ENCODE assay signal across 10 mouse cellular contexts in the genomic region with DNA sequence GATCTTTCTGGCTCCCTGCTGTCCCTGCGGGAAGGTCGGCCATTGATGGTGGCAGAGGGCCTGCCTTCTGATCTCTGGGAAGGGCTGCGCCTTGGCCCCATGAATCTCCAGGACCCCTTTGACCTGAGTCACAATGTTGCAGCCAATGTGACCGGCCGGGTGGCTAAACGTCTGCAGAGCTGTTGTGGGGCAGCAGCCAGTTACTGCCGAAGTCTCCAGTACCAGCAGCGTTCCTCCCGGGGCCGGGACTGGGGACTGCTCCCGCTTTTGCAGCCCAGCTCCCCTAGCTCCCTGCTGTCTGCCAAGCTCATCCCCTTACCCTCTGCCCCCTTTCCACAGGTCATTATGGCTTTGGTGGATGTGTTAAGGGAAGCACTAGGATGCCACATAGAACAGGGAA. TPM values are rescaled to one million over a fixed set of nuclear protein-coding genes. Genes with fewer than 3 reads are reported as not detected.
DNase-seq lines count a peak whose midpoint lies in the region; ATAC-seq and TF ChIP-seq lines count a peak whose summit lies in the region.
"Had no signal": no experiment of that assay in that cellular context is flagged by ENCODE, and none has a peak within 500 bp of the region (broad histone marks: within the 10 kb centered on the region; RNA-seq: fewer than 3 reads in every experiment).

No protein-coding gene starts in this region.

- H3K9ac ChIP-seq in kidney, embryonic 15.5 days = 0 out of 2 replicates have a peak overlapping the region, but pooled peaks have one; percentile 53
- 0 out of 2 replicates have a peak overlapping the region, but pooled peaks have one; percentile 8 for H3K9ac ChIP-seq in neural tube, embryonic 13.5 days

- peak; percentile 25 for DNase-seq in cerebellum, adult 8-10 months
- DNase-seq in cerebellum, postnatal 25 days = no peak
- no peak for DNase-seq in kidney, adult 18-20 months
- DNase-seq in neural tube, embryonic 10.5 days (ENCODE audit: extremely low spot score, low spot score) = no peak
- DNase-seq in right cerebral cortex, postnatal 4 days = no peak
- DNase-seq: left cerebral cortex, postnatal 4 days had no signal

- no peak for TF ChIP-seq CTCF in small intestine, adult 2 months (IDR thresholded peaks at IDR 0.05; ENCODE audit: extremely low read depth, insufficient read length, insufficient replicate concordance, low read depth, low read length)

- 82% methylated on average over 11 of the region's 11 CpGs for WGBS in kidney, embryonic 15.5 days
- 88% methylated on average over 11 of the region's 11 CpGs for WGBS in neural tube, embryonic 13.5 days
- 90% methylated on average over 11 of the region's 11 CpGs for WGBS in small intestine, adult 2 months

- no peaks in the 10 kb centered on the region for H3K27me3 ChIP-seq in kidney, embryonic 15.5 days
- no peaks in the 10 kb centered on the region for H3K27me3 ChIP-seq in neural tube, embryonic 13.5 days
- H3K27me3 ChIP-seq in small intestine, adult 2 months (ENCODE audit: control insufficient read depth, insufficient read depth, low read length) = no peaks in the 10 kb centered on the region

- no peak overlapping the region for H3K27ac ChIP-seq in kidney, embryonic 15.5 days
- H3K27ac ChIP-seq in neural tube, embryonic 13.5 days (replicated peaks) = no peak overlapping the region
- peak overlapping the region; percentile 95; the same call in 1 of the 2 replicates for H3K27ac ChIP-seq in small intestine, adult 2 months (ENCODE audit: insufficient read depth, low read depth, low read length)

- H3K4me2 ChIP-seq in kidney, embryonic 15.5 days = no peak overlapping the region
- no peak overlapping the region for H3K4me2 ChIP-seq in neural tube, embryonic 13.5 days

- H3K9me3 ChIP-seq in kidney, embryonic 15.5 days (replicated peaks) = no peaks in the 10 kb centered on the region
- H3K9me3 ChIP-seq in neural tube, embryonic 13.5 days = no peaks in the 10 kb centered on the region

- no peak for TF ChIP-seq POLR2A in small intestine, adult 2 months (IDR thresholded peaks at IDR 0.05; ENCODE audit: low read depth, low read length)

- peaks cover 76% of the 10 kb centered on the region for H3K36me3 ChIP-seq in kidney, embryonic 15.5 days
- peaks cover 73% of the 10 kb centered on the region for H3K36me3 ChIP-seq in neural tube, embryonic 13.5 days
- peaks cover 49% of the 10 kb centered on the region for H3K36me3 ChIP-seq in small intestine, adult 2 months (ENCODE audit: control insufficient read depth, insufficient read depth, low read length)

- H3K4me1 ChIP-seq in kidney, embryonic 15.5 days = peaks cover 32% of the 10 kb centered on the region
- H3K4me1 ChIP-seq in neural tube, embryonic 13.5 days (replicated peaks) = peaks cover 30% of the 10 kb centered on the region
- H3K4me1 ChIP-seq in small intestine, adult 2 months (ENCODE audit: control insufficient read depth, insufficient read depth, insufficient read length, low read length) = peaks cover 9% of the 10 kb centered on the region

- ATAC-seq in kidney, embryonic 15.5 days (replicated peaks; ENCODE audit: low FRiP score) = no peak
- no peak for ATAC-seq in neural tube, embryonic 13.5 days (ENCODE audit: low read depth)
- ATAC-seq: forebrain, embryonic 16.5 days had no signal

- no peak overlapping the region for H3K4me3 ChIP-seq in kidney, embryonic 15.5 days (replicated peaks)
- H3K4me3 ChIP-seq in neural tube, embryonic 13.5 days = no peak overlapping the region
- H3K4me3 ChIP-seq in small intestine, adult 2 months (ENCODE audit: low read depth, low read length) = no peak overlapping the region

RNA-seq across cellular contexts. Expression of gene Eef1g, which starts 1.8 kb away (rescaled TPM):
- polyA plus RNA-seq in kidney, embryonic 15.5 days (2015; fragmentation: Nextera tagmentation; extraction: Ambion mirVana) = 467 and 476 TPM in 2 replicates
- polyA plus RNA-seq in neural tube, embryonic 13.5 days (2015; fragmentation: Nextera tagmentation; extraction: Ambion mirVana) = 323 and 328 TPM in 2 replicates
- polyA plus RNA-seq in small intestine, adult 2 months (2012; rRNA removed) = 90.2 and 129 TPM in 2 replicates

RNA-seq across cellular contexts. Expression of gene Tut1, which starts 11.4 kb away (rescaled TPM):
- 32.9 and 33.5 TPM in 2 replicates for polyA plus RNA-seq in kidney, embryonic 15.5 days (2015; fragmentation: Nextera tagmentation; extraction: Ambion mirVana)
- 29.2 and 30.1 TPM in 2 replicates for polyA plus RNA-seq in neural tube, embryonic 13.5 days (2015; fragmentation: Nextera tagmentation; extraction: Ambion mirVana)
- polyA plus RNA-seq in small intestine, adult 2 months (2012; rRNA removed) = 5.6 and 13.2 TPM in 2 replicates

RNA-seq across cellular contexts. Expression of gene Mta2, which starts 23.4 kb away (rescaled TPM):
- polyA plus RNA-seq in kidney, embryonic 15.5 days (2015; fragmentation: Nextera tagmentation; extraction: Ambion mirVana) = 166 and 168 TPM in 2 replicates
- polyA plus RNA-seq in neural tube, embryonic 13.5 days (2015; fragmentation: Nextera tagmentation; extraction: Ambion mirVana) = 126 and 141 TPM in 2 replicates
- polyA plus RNA-seq in small intestine, adult 2 months (2012; rRNA removed) = 15.0 and 21.7 TPM in 2 replicates

RNA-seq across cellular contexts. Expression of gene Ahnak, which starts 24.0 kb away (rescaled TPM):
- polyA plus RNA-seq in kidney, embryonic 15.5 days (2015; fragmentation: Nextera tagmentation; extraction: Ambion mirVana) = 17.3 and 18.2 TPM in 2 replicates
- 4.8 and 4.9 TPM in 2 replicates for polyA plus RNA-seq in neural tube, embryonic 13.5 days (2015; fragmentation: Nextera tagmentation; extraction: Ambion mirVana)
- polyA plus RNA-seq in small intestine, adult 2 months (2012; rRNA removed) = 5.1 and 14.7 TPM in 2 replicates

RNA-seq across cellular contexts. Expression of gene Eml3, which starts 35.7 kb away (rescaled TPM):
- polyA plus RNA-seq in kidney, embryonic 15.5 days (2015; fragmentation: Nextera tagmentation; extraction: Ambion mirVana) = 28.7 and 33.5 TPM in 2 replicates
- polyA plus RNA-seq in neural tube, embryonic 13.5 days (2015; fragmentation: Nextera tagmentation; extraction: Ambion mirVana) = 11.8 and 12.2 TPM in 2 replicates
- 18.4 and 32.2 TPM in 2 replicates for polyA plus RNA-seq in small intestine, adult 2 months (2012; rRNA removed)
